Mouse (Mus musculus): ENCODE measurements around the gene Slc22a14. TPM values are rescaled to one million over a fixed set of nuclear protein-coding genes. Genes with fewer than 3 reads are reported as not detected.

Gene Slc22a14
- polyA plus RNA-seq, 1 experiment from 2014 or later: not detected

- Histone ChIP-seq H3K9me3 (ENCODE audit: control insufficient read depth, low read length) (no peaks in the 10 kb centered on the region), H3K4me3 (ENCODE audit: control insufficient read depth in 1 of 2, insufficient read depth in 1 of 2, low read depth in 1 of 2, low read length in 2 of 2) (no peak overlapping the region), H3K4me1 (ENCODE audit: control insufficient read depth in 2 of 2, insufficient read depth in 2 of 2, low read length in 2 of 2) (no peaks in the 10 kb centered on the region), H3K4me2 (ENCODE audit: low read length) (no peak overlapping the region), H3K36me3 (ENCODE audit: control insufficient read depth, insufficient read depth, low read length) (no peaks in the 10 kb centered on the region), H3K9ac (ENCODE audit: low read length) (no peak overlapping the region), H3K27me3 (ENCODE audit: control insufficient read depth, insufficient read depth, low read length) (peaks cover 15% of the 10 kb centered on the region), H3K27ac (replicated peaks in 1 of 2; ENCODE audit: control insufficient read depth in 1 of 2, insufficient read depth in 1 of 2, low read depth in 2 of 2, low read length in 2 of 2) (no peak overlapping the region)
- no peak for ATAC-seq (ENCODE audit: insufficient number of reproducible peaks, insufficient read depth, low FRiP score, low read depth)
- WGBS: 40% methylated on average over 2 of the region's 2 CpGs
These were observed 213.6 kb downstream of the Slc22a14 start for GRCm38 (mm10) chr9:119151751-119152150.

GRCm38 (mm10) chr9:119149601-119150000, 215.8 kb downstream of the Slc22a14 start:
- Histone ChIP-seq H3K36me3 (ENCODE audit: control insufficient read depth, insufficient read depth, low read length) (no peaks in the 10 kb centered on the region), H3K9me3 (ENCODE audit: control insufficient read depth, low read length) (no peaks in the 10 kb centered on the region), H3K27ac (replicated peaks in 1 of 2; ENCODE audit: control insufficient read depth in 1 of 2, insufficient read depth in 1 of 2, low read depth in 2 of 2, low read length in 2 of 2) (no peak overlapping the region), H3K4me3 (ENCODE audit: control insufficient read depth in 1 of 2, insufficient read depth in 1 of 2, low read depth in 1 of 2, low read length in 2 of 2) (no peak overlapping the region), H3K4me2 (ENCODE audit: low read length) (no peak overlapping the region), H3K27me3 (ENCODE audit: control insufficient read depth, insufficient read depth, low read length) (no peaks in the 10 kb centered on the region), H3K4me1 (ENCODE audit: control insufficient read depth in 2 of 2, insufficient read depth in 2 of 2, low read length in 2 of 2) (no peaks in the 10 kb centered on the region), H3K9ac (ENCODE audit: low read length) (no peak overlapping the region)
- WGBS: 18% methylated on average over 5 of the region's 5 CpGs
- no peak for ATAC-seq (ENCODE audit: insufficient number of reproducible peaks, insufficient read depth, low FRiP score, low read depth)

- no peak overlapping the region for H3K4me2 ChIP-seq (ENCODE audit: low read length)
- WGBS: 60% methylated on average over 13 of the region's 13 CpGs
- no peaks in the 10 kb centered on the region for H3K27me3 ChIP-seq (ENCODE audit: control insufficient read depth, insufficient read depth, low read length)
- no peaks in the 10 kb centered on the region for H3K4me1 ChIP-seq (ENCODE audit: control insufficient read depth in 2 of 2, insufficient read depth in 2 of 2, low read length in 2 of 2)
- no peaks in the 10 kb centered on the region for H3K9me3 ChIP-seq (ENCODE audit: control insufficient read depth, low read length)
- no peak overlapping the region for H3K9ac ChIP-seq (ENCODE audit: low read length)
- H3K27ac ChIP-seq (replicated peaks in 1 of 2; ENCODE audit: control insufficient read depth in 1 of 2, insufficient read depth in 1 of 2, low read depth in 2 of 2, low read length in 2 of 2): no peak overlapping the region
- no peak overlapping the region for H3K4me3 ChIP-seq (ENCODE audit: control insufficient read depth in 1 of 2, insufficient read depth in 1 of 2, low read depth in 1 of 2, low read length in 2 of 2)
- no peaks in the 10 kb centered on the region for H3K36me3 ChIP-seq (ENCODE audit: control insufficient read depth, insufficient read depth, low read length)
- no peak for ATAC-seq (ENCODE audit: insufficient number of reproducible peaks, insufficient read depth, low FRiP score, low read depth)
These were observed 219.1 kb downstream of the Slc22a14 start for GRCm38 (mm10) chr9:119146098-119146770.

GRCm38 (mm10) chr9:119145638-119146037, 219.7 kb downstream of the Slc22a14 start:
- Histone ChIP-seq H3K27me3 (ENCODE audit: control insufficient read depth, insufficient read depth, low read length) (no peaks in the 10 kb centered on the region), H3K9me3 (ENCODE audit: control insufficient read depth, low read length) (no peaks in the 10 kb centered on the region), H3K4me1 (ENCODE audit: control insufficient read depth in 2 of 2, insufficient read depth in 2 of 2, low read length in 2 of 2) (no peaks in the 10 kb centered on the region), H3K9ac (ENCODE audit: low read length) (no peak overlapping the region), H3K4me3 (ENCODE audit: control insufficient read depth in 1 of 2, insufficient read depth in 1 of 2, low read depth in 1 of 2, low read length in 2 of 2) (no peak overlapping the region), H3K4me2 (ENCODE audit: low read length) (no peak overlapping the region), H3K36me3 (ENCODE audit: control insufficient read depth, insufficient read depth, low read length) (no peaks in the 10 kb centered on the region), H3K27ac (replicated peaks in 1 of 2; ENCODE audit: control insufficient read depth in 1 of 2, insufficient read depth in 1 of 2, low read depth in 2 of 2, low read length in 2 of 2) (no peak overlapping the region)
- 59% methylated on average over 6 of the region's 6 CpGs for WGBS
- ATAC-seq (ENCODE audit: insufficient number of reproducible peaks, insufficient read depth, low FRiP score, low read depth): no peak

GRCm38 (mm10) chr9:119145137-119145536, 220.2 kb downstream of the Slc22a14 start:
- Histone ChIP-seq H3K4me3 (ENCODE audit: control insufficient read depth in 1 of 2, insufficient read depth in 1 of 2, low read depth in 1 of 2, low read length in 2 of 2) (no peak overlapping the region), H3K36me3 (ENCODE audit: control insufficient read depth, insufficient read depth, low read length) (no peaks in the 10 kb centered on the region), H3K27ac (replicated peaks in 1 of 2; ENCODE audit: control insufficient read depth in 1 of 2, insufficient read depth in 1 of 2, low read depth in 2 of 2, low read length in 2 of 2) (no peak overlapping the region), H3K27me3 (ENCODE audit: control insufficient read depth, insufficient read depth, low read length) (no peaks in the 10 kb centered on the region), H3K9me3 (ENCODE audit: control insufficient read depth, low read length) (no peaks in the 10 kb centered on the region), H3K4me2 (ENCODE audit: low read length) (no peak overlapping the region), H3K9ac (ENCODE audit: low read length) (no peak overlapping the region), H3K4me1 (ENCODE audit: control insufficient read depth in 2 of 2, insufficient read depth in 2 of 2, low read length in 2 of 2) (no peaks in the 10 kb centered on the region)
- ATAC-seq (ENCODE audit: insufficient number of reproducible peaks, insufficient read depth, low FRiP score, low read depth): no peak
- WGBS: 57% methylated on average over 10 of the region's 10 CpGs

GRCm38 (mm10) chr9:119144696-119145095, 220.7 kb downstream of the Slc22a14 start:
- Histone ChIP-seq H3K4me2 (ENCODE audit: low read length) (no peak overlapping the region), H3K36me3 (ENCODE audit: control insufficient read depth, insufficient read depth, low read length) (no peaks in the 10 kb centered on the region), H3K9me3 (ENCODE audit: control insufficient read depth, low read length) (no peaks in the 10 kb centered on the region), H3K27me3 (ENCODE audit: control insufficient read depth, insufficient read depth, low read length) (no peaks in the 10 kb centered on the region), H3K4me1 (ENCODE audit: control insufficient read depth in 2 of 2, insufficient read depth in 2 of 2, low read length in 2 of 2) (0 out of 4 replicates have a peak, but pooled peaks cover 0 to 3% of the 10 kb centered on the region in 2 experiments), H3K9ac (ENCODE audit: low read length) (no peak overlapping the region), H3K4me3 (ENCODE audit: control insufficient read depth in 1 of 2, insufficient read depth in 1 of 2, low read depth in 1 of 2, low read length in 2 of 2) (no peak overlapping the region), H3K27ac (replicated peaks in 1 of 2; ENCODE audit: control insufficient read depth in 1 of 2, insufficient read depth in 1 of 2, low read depth in 2 of 2, low read length in 2 of 2) (no peak overlapping the region)
- WGBS: 78% methylated on average over 8 of the region's 8 CpGs
- ATAC-seq (ENCODE audit: insufficient number of reproducible peaks, insufficient read depth, low FRiP score, low read depth): no peak

- WGBS: 72% methylated on average over 9 of the region's 9 CpGs
- Histone ChIP-seq H3K36me3 (ENCODE audit: control insufficient read depth, insufficient read depth, low read length) (no peaks in the 10 kb centered on the region), H3K27ac (replicated peaks in 1 of 2; ENCODE audit: control insufficient read depth in 1 of 2, insufficient read depth in 1 of 2, low read depth in 2 of 2, low read length in 2 of 2) (no peak overlapping the region)
These were observed 222.0 kb downstream of the Slc22a14 start for GRCm38 (mm10) chr9:119143372-119143771.

GRCm38 (mm10) chr9:119142066-119142465, 223.3 kb downstream of the Slc22a14 start:
- WGBS: 60% methylated on average over 5 of the region's 5 CpGs
- H3K9me3 ChIP-seq (ENCODE audit: control insufficient read depth, low read length): no peaks in the 10 kb centered on the region
- no peak overlapping the region for H3K9ac ChIP-seq (ENCODE audit: low read length)
- H3K4me2 ChIP-seq (ENCODE audit: low read length): no peak overlapping the region
- H3K4me3 ChIP-seq (ENCODE audit: control insufficient read depth in 1 of 2, insufficient read depth in 1 of 2, low read depth in 1 of 2, low read length in 2 of 2): no peak overlapping the region
- H3K27me3 ChIP-seq (ENCODE audit: control insufficient read depth, insufficient read depth, low read length): no peaks in the 10 kb centered on the region
- H3K4me1 ChIP-seq (ENCODE audit: control insufficient read depth in 2 of 2, insufficient read depth in 2 of 2, low read length in 2 of 2): peaks cover 0 to 6% of the 10 kb centered on the region in 2 experiments; a peak in 1 of 4 replicates
- ATAC-seq (ENCODE audit: insufficient number of reproducible peaks, insufficient read depth, low FRiP score, low read depth): no peak
- no peaks in the 10 kb centered on the region for H3K36me3 ChIP-seq (ENCODE audit: control insufficient read depth, insufficient read depth, low read length)
- H3K27ac ChIP-seq (replicated peaks in 1 of 2; ENCODE audit: control insufficient read depth in 1 of 2, insufficient read depth in 1 of 2, low read depth in 2 of 2, low read length in 2 of 2): no peak overlapping the region

More at GRCm38 (mm10) chr9:119143372-119143771, 222.0 kb downstream of the Slc22a14 start:
- no peaks in the 10 kb centered on the region for H3K27me3 ChIP-seq (ENCODE audit: control insufficient read depth, insufficient read depth, low read length)
- no peak overlapping the region for H3K4me3 ChIP-seq (ENCODE audit: control insufficient read depth in 1 of 2, insufficient read depth in 1 of 2, low read depth in 1 of 2, low read length in 2 of 2)
- 0 out of 4 replicates have a peak, but pooled peaks cover 0 to 6% of the 10 kb centered on the region in 2 experiments for H3K4me1 ChIP-seq (ENCODE audit: control insufficient read depth in 2 of 2, insufficient read depth in 2 of 2, low read length in 2 of 2)
- ATAC-seq (ENCODE audit: insufficient number of reproducible peaks, insufficient read depth, low FRiP score, low read depth): no peak
- no peak overlapping the region for H3K9ac ChIP-seq (ENCODE audit: low read length)
- no peak overlapping the region for H3K4me2 ChIP-seq (ENCODE audit: low read length)
- H3K9me3 ChIP-seq (ENCODE audit: control insufficient read depth, low read length): no peaks in the 10 kb centered on the region

All from heart, embryonic 14.5 days (tissue).